Mouse (Mus musculus): Measurements from ENCODE around the gene Mlkl. TPM values are rescaled to one million over a fixed set of nuclear protein-coding genes. Genes with fewer than 3 reads are reported as not detected.
"Not testable (repeated sequence)": the region's sequence is repeated elsewhere in the genome, so short reads cannot be mapped to it uniquely, and the experiment has no call there.

Mlkl gene
- polyA plus RNA-seq, 1 experiment from 2014 or later, result 5.9 TPM

GRCm38 (mm10) chr8:111337311-111337889 is 577 bp downstream of the Mlkl start:
- ATAC-seq (ENCODE audit: low read depth), result peak; percentile 17; the same call in 1 of the 2 replicates
- Histone ChIP-seq H3K27ac (ENCODE audit: low read length) (peak overlapping the region; percentile 53), H3K27me3 (ENCODE audit: control insufficient read depth, insufficient read depth, low read depth, low read length) (no peaks in the 10 kb centered on the region), H3K9me3 (ENCODE audit: control insufficient read depth, low read length) (no peaks in the 10 kb centered on the region), H3K36me3 (ENCODE audit: control insufficient read depth, insufficient read depth, low read length) (no peaks in the 10 kb centered on the region), H3K4me3 (ENCODE audit: low read length) (peak overlapping the region; percentile 63), H3K9ac (ENCODE audit: low read length) (peak overlapping the region; percentile 69), H3K4me2 (ENCODE audit: low read depth, low read length) (peak overlapping the region; percentile 94), H3K4me1 (replicated peaks; ENCODE audit: control insufficient read depth, insufficient read depth, low read length) (peaks cover 4% of the 10 kb centered on the region; the same call in 1 of the 2 replicates)
- 22% methylated on average over 17 of the region's 17 CpGs for WGBS

GRCm38 (mm10) chr8:111336692-111337091 is 1.3 kb downstream of the Mlkl start:
- Histone ChIP-seq H3K9me3 (ENCODE audit: control insufficient read depth, low read length) (no peaks in the 10 kb centered on the region), H3K36me3 (ENCODE audit: control insufficient read depth, insufficient read depth, low read length) (no peaks in the 10 kb centered on the region), H3K4me2 (ENCODE audit: low read depth, low read length) (no peak overlapping the region), H3K4me1 (replicated peaks; ENCODE audit: control insufficient read depth, insufficient read depth, low read length) (peaks cover 4% of the 10 kb centered on the region; the same call in 1 of the 2 replicates), H3K4me3 (ENCODE audit: low read length) (no peak overlapping the region; the same call in 1 of the 2 replicates), H3K27me3 (ENCODE audit: control insufficient read depth, insufficient read depth, low read depth, low read length) (no peaks in the 10 kb centered on the region), H3K27ac (ENCODE audit: low read length) (no peak overlapping the region), H3K9ac (ENCODE audit: low read length) (no peak overlapping the region)
- 72% methylated on average over 4 of the region's 4 CpGs for WGBS
- no peak for ATAC-seq (ENCODE audit: low read depth)

GRCm38 (mm10) chr8:111325222-111325790 is 12.7 kb downstream of the Mlkl start:
- no peaks in the 10 kb centered on the region for H3K9me3 ChIP-seq (ENCODE audit: control insufficient read depth, low read length)
- H3K36me3 ChIP-seq (ENCODE audit: control insufficient read depth, insufficient read depth, low read length), result no peaks in the 10 kb centered on the region
- WGBS, result 80% methylated on average over 6 of the region's 6 CpGs
- H3K27ac ChIP-seq (ENCODE audit: low read length), result no peak overlapping the region
- H3K4me3 ChIP-seq (ENCODE audit: low read length), result no peak overlapping the region
- no peaks in the 10 kb centered on the region for H3K4me1 ChIP-seq (replicated peaks; ENCODE audit: control insufficient read depth, insufficient read depth, low read length)
- H3K27me3 ChIP-seq (ENCODE audit: control insufficient read depth, insufficient read depth, low read depth, low read length), result no peaks in the 10 kb centered on the region
- no peak overlapping the region for H3K9ac ChIP-seq (ENCODE audit: low read length)
- H3K4me2 ChIP-seq (ENCODE audit: low read depth, low read length), result no peak overlapping the region
- ATAC-seq (ENCODE audit: low read depth), result no peak

GRCm38 (mm10) chr8:111314729-111315128 is 23.2 kb downstream of the Mlkl start:
- WGBS, result 80% methylated on average over 12 of the region's 12 CpGs
- Histone ChIP-seq H3K9me3 (ENCODE audit: control insufficient read depth, low read length) (no peaks in the 10 kb centered on the region), H3K4me2 (ENCODE audit: low read depth, low read length) (no peak overlapping the region), H3K4me3 (ENCODE audit: low read length) (no peak overlapping the region), H3K4me1 (replicated peaks; ENCODE audit: control insufficient read depth, insufficient read depth, low read length) (no peaks in the 10 kb centered on the region), H3K27me3 (ENCODE audit: control insufficient read depth, insufficient read depth, low read depth, low read length) (no peaks in the 10 kb centered on the region), H3K36me3 (ENCODE audit: control insufficient read depth, insufficient read depth, low read length) (no peaks in the 10 kb centered on the region), H3K27ac (ENCODE audit: low read length) (no peak overlapping the region), H3K9ac (ENCODE audit: low read length) (no peak overlapping the region)
- no peak for ATAC-seq (ENCODE audit: low read depth)

GRCm38 (mm10) chr8:111313961-111314360 is 24.0 kb downstream of the Mlkl start:
- not testable (repeated sequence) for H3K4me1 ChIP-seq (replicated peaks; ENCODE audit: control insufficient read depth, insufficient read depth, low read length); H3K4me2 ChIP-seq (ENCODE audit: low read depth, low read length); H3K27me3 ChIP-seq (ENCODE audit: control insufficient read depth, insufficient read depth, low read depth, low read length); H3K9me3 ChIP-seq (ENCODE audit: control insufficient read depth, low read length); H3K4me3 ChIP-seq (ENCODE audit: low read length); H3K27ac ChIP-seq (ENCODE audit: low read length); ATAC-seq (ENCODE audit: low read depth); H3K36me3 ChIP-seq (ENCODE audit: control insufficient read depth, insufficient read depth, low read length); H3K9ac ChIP-seq (ENCODE audit: low read length)
- WGBS, result 96% methylated on average over 6 of the region's 6 CpGs

- no peak overlapping the region for H3K9ac ChIP-seq (ENCODE audit: low read length)
- no peak overlapping the region for H3K4me3 ChIP-seq (ENCODE audit: low read length)
- ATAC-seq (ENCODE audit: low read depth), result no peak
- 68% methylated on average over 3 of the region's 3 CpGs for WGBS
- no peaks in the 10 kb centered on the region for H3K27me3 ChIP-seq (ENCODE audit: control insufficient read depth, insufficient read depth, low read depth, low read length)
- no peaks in the 10 kb centered on the region for H3K4me1 ChIP-seq (replicated peaks; ENCODE audit: control insufficient read depth, insufficient read depth, low read length)
- no peak overlapping the region for H3K4me2 ChIP-seq (ENCODE audit: low read depth, low read length)
- no peaks in the 10 kb centered on the region for H3K9me3 ChIP-seq (ENCODE audit: control insufficient read depth, low read length)
- H3K36me3 ChIP-seq (ENCODE audit: control insufficient read depth, insufficient read depth, low read length), result no peaks in the 10 kb centered on the region
- H3K27ac ChIP-seq (ENCODE audit: low read length), result no peak overlapping the region
Measured at GRCm38 (mm10) chr8:111312758-111313162, 25.2 kb downstream of the Mlkl start.

GRCm38 (mm10) chr8:111310006-111310405 is 28.0 kb downstream of the Mlkl start:
- H3K4me1 ChIP-seq (replicated peaks; ENCODE audit: control insufficient read depth, insufficient read depth, low read length); H3K9me3 ChIP-seq (ENCODE audit: control insufficient read depth, low read length); ATAC-seq (ENCODE audit: low read depth); H3K9ac ChIP-seq (ENCODE audit: low read length); H3K27ac ChIP-seq (ENCODE audit: low read length); H3K27me3 ChIP-seq (ENCODE audit: control insufficient read depth, insufficient read depth, low read depth, low read length); H3K36me3 ChIP-seq (ENCODE audit: control insufficient read depth, insufficient read depth, low read length); H3K4me3 ChIP-seq (ENCODE audit: low read length); H3K4me2 ChIP-seq (ENCODE audit: low read depth, low read length): not testable (repeated sequence)
- 91% methylated on average over 12 of the region's 15 CpGs for WGBS

- Histone ChIP-seq H3K4me3 (ENCODE audit: low read length) (no peak overlapping the region), H3K27me3 (ENCODE audit: control insufficient read depth, insufficient read depth, low read depth, low read length) (no peaks in the 10 kb centered on the region), H3K9me3 (ENCODE audit: control insufficient read depth, low read length) (no peaks in the 10 kb centered on the region), H3K27ac (ENCODE audit: low read length) (no peak overlapping the region), H3K9ac (ENCODE audit: low read length) (no peak overlapping the region), H3K4me2 (ENCODE audit: low read depth, low read length) (no peak overlapping the region), H3K4me1 (replicated peaks; ENCODE audit: control insufficient read depth, insufficient read depth, low read length) (no peaks in the 10 kb centered on the region), H3K36me3 (ENCODE audit: control insufficient read depth, insufficient read depth, low read length) (no peaks in the 10 kb centered on the region)
- ATAC-seq (ENCODE audit: low read depth), result no peak
- WGBS, result 24% methylated on average over 5 of the region's 5 CpGs
Measured at GRCm38 (mm10) chr8:111305031-111305730, 32.8 kb downstream of the Mlkl start.

GRCm38 (mm10) chr8:111304359-111304758 is 33.6 kb downstream of the Mlkl start:
- Histone ChIP-seq H3K36me3 (ENCODE audit: control insufficient read depth, insufficient read depth, low read length) (no peaks in the 10 kb centered on the region), H3K4me3 (ENCODE audit: low read length) (no peak overlapping the region), H3K27ac (ENCODE audit: low read length) (no peak overlapping the region), H3K27me3 (ENCODE audit: control insufficient read depth, insufficient read depth, low read depth, low read length) (no peaks in the 10 kb centered on the region), H3K4me1 (replicated peaks; ENCODE audit: control insufficient read depth, insufficient read depth, low read length) (no peaks in the 10 kb centered on the region), H3K9me3 (ENCODE audit: control insufficient read depth, low read length) (no peaks in the 10 kb centered on the region), H3K4me2 (ENCODE audit: low read depth, low read length) (no peak overlapping the region), H3K9ac (ENCODE audit: low read length) (no peak overlapping the region)
- 86% methylated on average over 3 of the region's 3 CpGs for WGBS
- no peak for ATAC-seq (ENCODE audit: low read depth)

All from lung, embryonic 16.5 days (tissue).